Mouse (Mus musculus) erythroid progenitor cell, adult 5-6 weeks (primary cell): ENCODE data around the gene Scgb2a2. TPM values are rescaled to one million over a fixed set of nuclear protein-coding genes. Genes with fewer than 3 reads are reported as not detected.
"Not testable (repeated sequence)": the region's sequence is repeated elsewhere in the genome, so short reads cannot be mapped to it uniquely, and the experiment has no call there.

ENCODE experiments used
- ATAC-seq: replicated peaks from 2 replicates; pipeline ENCODE4 v1.8.0; 2016; ENCODE audit warnings: moderate number of reproducible peaks, mild to moderate bottlenecking, moderate TSS enrichment, inconsistent platforms; ENCODE audit not compliant: poor library complexity, low FRiP score, severe bottlenecking
- total RNA-seq, 2 experiments: library from RNA; stranded (forward) in 1 of 2; stranded (reverse) in 1 of 2; fragments of 150-400 nt in 1 of 2; fragments of 186-747, 209-891 nt in 1 of 2; gene quantifications; 2 replicates each; pipeline versions ENCODE4 v1.2.3 to v1.2.4; 2015 to 2017; ENCODE audit warnings: low replicate concordance in 2 of 2

Scgb2a2 gene
- total RNA-seq (2015; ENCODE audit: low replicate concordance) (not detected in 2 replicates), total RNA-seq (2017; ENCODE audit: low replicate concordance) (not detected in 2 replicates)

- no peak for ATAC-seq
These were observed at the start of gene Scgb2a2 for GRCm38 (mm10) chr19:9847262-9847661. Gene Scgb2a2, plus strand, starts transcription at chr19:9847562.

DNA sequence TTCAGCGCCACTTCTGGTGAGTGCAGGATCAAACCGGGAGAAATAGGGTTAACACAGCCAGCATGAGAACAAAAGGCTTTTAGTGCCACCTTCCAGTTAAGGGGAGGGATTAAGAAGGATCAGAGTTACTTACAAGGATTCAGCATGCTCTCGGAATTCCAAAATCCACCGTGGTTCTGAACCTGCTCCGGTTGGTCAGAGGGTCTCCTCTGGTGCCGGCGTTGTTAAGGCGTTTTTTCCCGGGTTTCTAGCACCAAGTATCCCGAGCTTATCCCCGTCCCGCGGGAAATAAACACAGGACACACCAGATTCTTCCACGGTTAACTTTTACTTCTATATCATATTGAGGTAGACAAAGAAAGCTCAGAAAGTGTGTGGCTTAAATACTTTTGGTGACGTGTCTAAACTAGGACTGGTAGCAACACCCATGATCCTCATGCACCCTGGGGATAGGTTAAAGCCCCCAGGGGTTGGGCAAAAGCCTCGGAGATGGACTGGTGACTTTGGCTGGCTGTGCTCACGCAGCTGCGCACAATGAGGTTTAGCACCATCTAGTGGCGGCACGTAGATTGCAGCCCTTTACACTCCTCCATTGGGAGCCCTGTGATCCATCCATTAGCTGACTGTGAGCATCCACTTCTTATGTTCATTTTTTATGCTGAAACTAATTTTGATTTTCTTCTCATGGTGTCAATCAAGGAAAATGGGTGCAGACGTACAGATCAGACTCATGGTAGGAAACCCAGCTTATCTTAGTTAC lies 10.6 kb upstream of the Scgb2a2 start:
- ATAC-seq, result not testable (repeated sequence)

- ATAC-seq, result no peak
These were observed 10.0 kb upstream of the Scgb2a2 start for GRCm38 (mm10) chr19:9837341-9837715.

GRCm38 (mm10) chr19:9849368-9850075 lies 2.2 kb downstream of the Scgb2a2 start:
- not testable (repeated sequence) for ATAC-seq

GRCm38 (mm10) chr19:9860821-9861220 lies 13.5 kb downstream of the Scgb2a2 start:
- not testable (repeated sequence) for ATAC-seq

DNA sequence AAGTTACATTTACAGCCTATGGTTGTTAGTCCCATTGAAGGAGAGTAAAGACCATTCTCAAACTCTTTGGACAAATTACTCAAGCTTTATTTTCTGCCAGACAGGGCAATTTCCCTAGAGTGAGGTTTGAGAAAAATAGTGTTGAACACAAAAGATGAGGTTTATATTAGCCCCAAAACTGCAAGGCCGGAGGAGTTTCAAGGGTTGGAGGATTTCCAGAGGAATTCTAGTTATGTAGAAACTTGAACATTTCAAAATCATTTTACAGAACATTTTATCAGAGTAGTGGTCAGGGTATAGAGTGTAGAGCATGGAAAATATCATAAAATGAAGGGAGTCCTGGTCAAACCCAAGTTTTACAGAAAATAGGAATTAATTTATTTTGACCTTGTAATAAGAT lies 17.5 kb downstream of the Scgb2a2 start:
- ATAC-seq, result no peak

DNA sequence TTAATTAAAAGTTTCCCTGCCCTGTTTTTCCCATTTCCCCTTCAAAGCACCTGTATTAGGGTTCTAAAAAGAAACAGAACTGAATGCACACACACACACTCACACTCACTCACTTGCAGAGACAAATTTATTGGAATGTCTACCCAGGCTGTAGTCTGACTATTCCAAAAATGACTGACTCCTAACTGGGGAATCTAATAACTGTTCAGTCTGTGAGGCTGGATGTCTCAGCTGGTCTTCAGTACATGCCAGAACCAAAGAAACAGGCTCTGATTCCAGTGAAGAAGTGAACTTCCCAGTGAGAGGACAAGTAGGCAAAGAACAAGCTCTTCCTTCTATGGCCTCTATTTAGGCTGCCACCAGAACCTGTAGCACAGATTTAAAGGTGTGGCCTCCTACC lies 18.1 kb downstream of the Scgb2a2 start:
- ATAC-seq, result no peak

DNA sequence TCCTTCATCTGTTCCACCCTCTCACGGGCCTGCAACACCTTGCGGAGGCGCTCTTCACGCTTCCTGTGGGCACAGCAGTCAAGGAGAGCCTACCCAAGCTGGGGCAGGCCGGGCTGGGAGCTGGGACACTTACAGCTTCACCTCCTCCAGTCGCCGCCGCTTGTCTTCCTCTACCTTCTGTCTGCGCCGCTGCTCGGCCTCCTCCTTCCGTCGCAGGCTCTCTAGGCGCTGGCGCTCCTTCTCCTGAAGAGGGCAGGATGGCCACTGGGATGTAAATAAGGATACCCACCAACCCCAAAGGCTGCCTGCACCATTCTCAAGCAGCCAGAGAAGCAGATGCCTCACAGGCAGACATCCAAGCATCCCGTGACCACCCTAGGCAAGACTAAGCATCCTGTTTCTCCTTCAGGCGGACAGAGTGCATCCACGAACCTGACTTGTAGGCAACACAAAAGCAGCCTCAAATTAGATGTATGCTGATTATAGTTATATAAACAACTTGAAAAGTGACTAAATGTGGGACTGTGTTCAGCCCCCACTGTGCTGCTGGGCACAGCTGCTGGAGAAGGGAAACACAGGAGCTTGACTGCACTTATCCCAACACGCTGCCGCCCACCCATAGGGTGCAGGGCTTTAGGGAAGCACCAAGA lies 30.9 kb downstream of the Scgb2a2 start:
- ATAC-seq, result no peak

GRCm38 (mm10) chr19:9886348-9886747 lies 39.0 kb downstream of the Scgb2a2 start:
- no peak for ATAC-seq

- no peak for ATAC-seq
These were observed 39.4 kb downstream of the Scgb2a2 start for GRCm38 (mm10) chr19:9886771-9887170.

DNA sequence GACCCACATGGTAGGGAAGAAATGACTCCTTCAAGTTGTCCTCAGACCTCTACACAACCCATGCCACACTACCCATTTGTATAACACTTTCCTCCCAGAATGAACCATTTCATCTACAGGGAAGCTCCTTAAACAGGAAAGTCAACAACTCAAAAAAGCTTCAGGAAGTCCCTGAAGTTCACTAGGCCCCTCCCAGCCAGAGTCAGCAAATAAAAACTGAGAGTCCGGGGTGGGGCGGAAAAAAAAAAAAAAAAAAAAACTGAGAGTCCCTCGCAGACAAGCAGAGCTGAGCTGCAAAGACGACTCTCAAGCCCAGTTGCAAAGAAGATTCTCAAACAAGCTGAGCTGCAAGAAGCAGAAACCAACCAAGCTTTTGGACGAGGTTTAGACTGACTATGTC lies 48.7 kb downstream of the Scgb2a2 start:
- ATAC-seq, result no peak

DNA sequence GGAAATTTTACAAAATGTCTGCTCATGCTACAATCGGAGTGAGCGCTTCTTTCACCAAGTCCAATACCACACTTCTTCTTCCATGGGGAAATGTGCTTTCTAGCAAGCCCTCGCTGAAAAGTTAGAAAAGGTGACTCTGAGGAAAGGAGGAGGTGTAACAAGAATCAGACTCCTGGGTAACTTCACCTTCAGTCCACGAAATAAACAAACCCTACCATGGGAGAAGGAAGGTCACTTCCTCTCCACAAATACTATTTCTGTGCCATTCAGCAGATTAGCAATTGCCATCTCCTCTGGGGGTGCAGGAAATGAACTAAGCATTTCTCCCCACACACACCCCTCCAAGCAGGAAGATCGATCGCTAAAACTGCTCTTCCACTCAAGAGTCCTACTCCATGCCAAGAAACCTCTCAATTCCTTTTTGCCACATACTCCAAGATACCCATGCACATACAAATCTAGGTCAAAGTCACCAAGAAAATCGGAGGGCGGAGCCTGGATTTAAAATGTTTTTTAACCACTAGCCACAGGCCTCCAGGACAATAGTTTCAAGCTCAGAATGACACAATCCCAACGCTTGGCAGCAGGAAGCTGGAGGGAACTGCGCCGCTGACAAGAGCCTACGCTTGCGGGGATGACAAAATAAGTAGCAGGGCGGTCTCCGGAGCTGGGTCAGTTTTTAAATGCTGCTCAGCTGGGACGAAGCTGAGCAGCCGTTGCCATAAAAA lies 51.1 kb downstream of the Scgb2a2 start:
- ATAC-seq, result no peak

DNA sequence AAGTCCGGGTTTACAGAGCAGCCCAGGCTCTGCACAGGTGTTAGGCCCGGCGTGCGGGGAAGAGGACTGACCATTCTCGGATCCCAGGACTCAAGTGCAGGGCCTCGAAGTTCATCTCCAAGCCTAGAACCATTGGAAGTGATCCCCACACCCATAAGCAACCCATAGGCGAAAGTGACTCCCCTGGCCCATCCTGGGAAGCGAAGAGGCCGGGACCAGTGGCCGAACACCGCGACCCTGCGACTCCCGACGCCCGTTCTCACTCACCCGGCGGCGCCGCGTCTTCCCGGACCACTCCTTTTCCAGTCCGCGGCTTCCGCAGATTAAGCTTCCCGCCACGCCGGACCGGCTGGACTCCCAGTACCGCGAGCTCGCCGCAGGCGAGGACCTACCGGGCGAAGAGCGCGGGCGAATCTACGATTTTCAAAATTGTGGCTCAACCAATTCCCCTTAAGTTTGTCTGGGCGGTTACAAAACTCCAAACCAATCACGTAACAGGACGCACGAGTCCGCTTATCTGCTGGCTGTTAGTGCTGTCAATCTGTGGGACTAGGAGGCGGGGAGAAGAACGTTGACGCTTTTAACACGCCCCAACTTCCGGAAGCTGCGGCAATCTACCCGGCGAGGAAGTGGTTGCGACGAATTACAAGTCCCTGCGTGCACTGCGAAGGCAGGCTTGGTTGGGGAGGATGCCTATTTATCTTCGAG lies 51.9 kb downstream of the Scgb2a2 start, which contains the start of gene Incenp:
Gene Incenp (minus strand): TSS at position 480 of the 708 bp plus-strand sequence.
- ATAC-seq, result peak; percentile 97

DNA sequence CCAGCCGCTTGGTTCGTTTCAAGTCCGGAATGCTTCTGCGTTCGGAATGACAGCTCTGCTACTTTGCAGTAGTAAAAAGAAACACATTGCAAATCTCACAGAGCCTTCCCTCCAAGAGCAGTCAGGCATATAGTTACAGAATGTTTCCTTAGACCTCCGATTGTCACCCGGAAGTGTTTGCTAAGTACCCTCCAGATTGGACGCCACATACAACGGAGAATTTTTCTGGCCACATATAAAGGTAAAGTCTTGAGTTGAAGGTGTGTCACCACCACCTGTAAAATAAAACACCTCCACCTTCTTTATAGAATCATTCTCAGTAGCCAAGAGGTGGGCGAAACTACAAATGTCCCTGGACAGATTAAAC lies 52.4 kb downstream of the Scgb2a2 start:
- ATAC-seq, result peak; percentile 53

GRCm38 (mm10) chr19:9900696-9901095 lies 53.3 kb downstream of the Scgb2a2 start:
- ATAC-seq, result not testable (repeated sequence)
